Mouse (Mus musculus): ENCODE measurements around the gene Uck1.

DNA sequence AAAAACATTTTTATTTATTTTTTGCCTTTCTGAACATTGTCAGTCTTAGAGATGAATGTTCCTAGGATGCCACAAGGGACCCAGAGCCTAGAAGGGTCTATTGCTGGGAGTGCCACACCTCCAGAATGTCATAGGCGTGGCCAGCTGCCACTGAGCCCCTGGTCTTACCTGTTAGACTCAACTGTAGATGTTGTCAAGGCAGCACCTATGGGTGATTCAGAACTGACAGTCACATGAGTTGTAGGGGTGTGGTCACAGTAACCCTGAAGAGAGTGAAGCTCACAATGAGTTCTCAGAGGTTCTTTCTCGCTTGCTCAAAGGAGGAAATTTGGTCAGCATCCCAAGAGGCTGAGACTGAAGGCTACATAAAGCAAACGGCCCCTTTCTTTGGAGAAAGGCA, 35.3 kb upstream of the Uck1 start:
- no peak for TF ChIP-seq GATA1 (IDR thresholded peaks at IDR 0.05; ENCODE audit: borderline replicate concordance, low read length)
- no peak for TF ChIP-seq FLI1 (IDR thresholded peaks at IDR 0.05; ENCODE audit: low read length)

All from megakaryocyte, embryonic 14.5 days (primary cell).